ENCODE assay signal across 21 mouse cellular contexts in genomic region chr5:53437767-53438166, GRCm38 (mm10). TPM values are rescaled to one million over a fixed set of nuclear protein-coding genes. Genes with fewer than 3 reads are reported as not detected.
DNase-seq lines count a peak whose midpoint lies in the region.
"Had no signal": no experiment of that assay in that cellular context is flagged by ENCODE, and none has a peak within 500 bp of the region (broad histone marks: within the 10 kb centered on the region; RNA-seq: fewer than 3 reads in every experiment).

No protein-coding gene starts in this region.

- no peaks in the 10 kb centered on the region for H3K79me2 ChIP-seq in macrophage (ENCODE audit: inconsistent target)

- H3K4me3 ChIP-seq in macrophage (ENCODE audit: inconsistent target): no peak overlapping the region
- H3K4me3 ChIP-seq: forebrain, embryonic 15.5 days; heart, embryonic 12.5 days; hindbrain, embryonic 13.5 days; limb, embryonic 15.5 days; midbrain, embryonic 15.5 days had no signal

- 60% methylated on average over 4 of the region's 4 CpGs for WGBS in macrophage (ENCODE audit: missing documents)

- peak; percentile 86 for DNase-seq in heart, adult 11 months
- no peak for DNase-seq in heart, postnatal 36 days
- DNase-seq in R1 (ENCODE audit: low read depth, low spot score): peak; percentile 57
- DNase-seq in T-cell, adult 2 months (ENCODE audit: low spot score): no peak
- DNase-seq in left cerebral cortex, postnatal 25 days (ENCODE audit: low spot score in 2 of 2): no peak
- DNase-seq in thymus, postnatal 14 days: no peak
- DNase-seq: B cell, adult 2 months; cerebellum, adult 11-12 months; cerebellum, postnatal 25 days; embryo, embryonic 11 days; heart, postnatal 14 days; layer of hippocampus, postnatal 36 days; lung, postnatal 14 days; right cerebral cortex, postnatal 14 days; thymus, postnatal 36 days had no signal

- intact Hi-C loops in heart, postnatal 36 days (cut with DNase I): no loop called here
- intact Hi-C loops in left cerebral cortex, postnatal 25 days (cut with DNase I): no loop called here

- H3K27ac ChIP-seq in macrophage: peak overlapping the region; percentile 95
- H3K27ac ChIP-seq: forebrain, embryonic 15.5 days; hindbrain, embryonic 13.5 days; limb, embryonic 15.5 days; midbrain, embryonic 15.5 days had no signal

- H3K36me3 ChIP-seq in macrophage (ENCODE audit: inconsistent target): no peaks in the 10 kb centered on the region
- H3K36me3 ChIP-seq: forebrain, embryonic 15.5 days; heart, embryonic 12.5 days; hindbrain, embryonic 13.5 days; limb, embryonic 15.5 days; midbrain, embryonic 15.5 days had no signal

RNA-seq across cellular contexts. Expression of gene Rbpj, which starts 28.2 kb away (rescaled TPM):
- total RNA-seq in heart, postnatal 36 days (2021): 10 to 100 TPM; 27.2 to 35.3 TPM
- total RNA-seq in macrophage (2018; cell fraction: chromatin; rRNA removed): 100 to 1,000 TPM in 25 of 26 experiments, 10 to 100 TPM in 1; 85.3 to 805 (median 258) TPM
- 100 to 1,000 TPM in 6 of 26 experiments, 10 to 100 TPM in 20; 45.2 to 178 (median 60.2) TPM for total RNA-seq in macrophage (2018; cell fraction: cytosol; rRNA removed)
- 100 to 1,000 TPM; 101 to 429 (median 216) TPM for total RNA-seq in macrophage (2018; cell fraction: nucleus; rRNA removed)
- polyA plus RNA-seq in macrophage (2018): 31.2 to 90.6 TPM (median 32.9 TPM) in 3 replicates
- total RNA-seq in left cerebral cortex, postnatal 25 days (2021): 10 to 100 TPM; 23.8 to 26.4 TPM

Comparison
In these comparisons a context has a peak if more than half of its experiments do, and no peak if none do; other contexts are left out.
1. DNase-seq: peak in heart, adult 11 months (single experiment) and R1 (single experiment); none in heart, postnatal 36 days (0 of 2), T-cell, adult 2 months (single experiment), left cerebral cortex, postnatal 25 days (0 of 2) and thymus, postnatal 14 days (single experiment).